Mouse (Mus musculus): ENCODE data around the gene Pcgf2. TPM values are rescaled to one million over a fixed set of nuclear protein-coding genes. Genes with fewer than 3 reads are reported as not detected.

The Pcgf2 gene
- total RNA-seq, 2 experiments from 2014 or later = 1.0 to 3.1 TPM

DNA sequence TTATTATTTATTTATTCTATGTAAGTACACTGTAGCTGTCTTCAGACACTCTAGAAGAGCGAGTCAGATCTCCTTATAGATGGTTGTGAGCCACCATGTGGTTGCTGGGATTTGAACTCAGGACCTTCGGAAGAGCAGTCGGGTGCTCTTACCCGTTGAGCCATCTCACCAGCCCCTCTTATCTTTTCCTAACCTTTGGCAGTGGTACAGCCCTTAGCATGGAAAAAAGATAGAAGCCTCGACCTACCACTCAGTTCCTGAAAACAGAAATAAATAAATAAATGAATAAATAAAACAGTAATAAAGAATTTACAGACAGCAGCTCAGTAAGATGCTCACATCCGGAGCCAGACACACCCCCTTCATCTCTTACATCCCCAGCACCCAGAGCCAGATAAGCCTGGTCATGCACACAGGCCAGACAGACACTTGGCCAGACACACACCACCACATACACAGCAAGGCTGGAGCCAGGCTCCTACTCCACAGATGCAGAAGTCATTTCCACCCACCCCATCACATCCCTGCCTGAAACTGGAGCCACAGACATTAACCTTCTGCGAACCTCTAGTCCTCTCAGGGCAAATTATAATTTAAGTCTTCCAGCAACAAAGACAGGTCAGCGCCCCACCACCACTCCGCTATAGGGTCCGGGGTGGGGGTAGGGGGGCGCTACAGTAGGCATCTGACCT, 3.0 kb downstream of the Pcgf2 start:
- ATAC-seq (ENCODE audit: poor library complexity, severe bottlenecking) = no peak

DNA sequence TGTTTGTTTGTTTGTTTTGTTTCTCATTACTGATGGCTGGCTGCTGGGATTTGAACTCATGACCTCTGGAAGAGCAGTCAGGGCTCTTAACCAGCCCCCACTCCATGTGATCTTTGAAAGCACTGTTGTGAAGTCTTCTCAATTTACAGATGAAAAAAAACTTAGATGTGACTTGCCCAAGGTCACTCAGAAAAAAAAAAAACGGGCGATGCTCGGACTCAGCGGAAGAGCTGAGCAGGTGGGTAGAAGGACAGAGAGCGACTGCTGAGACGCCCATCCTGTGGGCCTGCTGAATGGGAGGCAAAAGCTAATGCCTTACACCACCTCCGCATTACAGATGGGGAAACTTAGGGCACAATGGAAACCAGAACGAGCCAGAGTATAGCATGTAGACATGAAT, 3.6 kb downstream of the Pcgf2 start:
- ATAC-seq (ENCODE audit: poor library complexity, severe bottlenecking) = no peak

DNA sequence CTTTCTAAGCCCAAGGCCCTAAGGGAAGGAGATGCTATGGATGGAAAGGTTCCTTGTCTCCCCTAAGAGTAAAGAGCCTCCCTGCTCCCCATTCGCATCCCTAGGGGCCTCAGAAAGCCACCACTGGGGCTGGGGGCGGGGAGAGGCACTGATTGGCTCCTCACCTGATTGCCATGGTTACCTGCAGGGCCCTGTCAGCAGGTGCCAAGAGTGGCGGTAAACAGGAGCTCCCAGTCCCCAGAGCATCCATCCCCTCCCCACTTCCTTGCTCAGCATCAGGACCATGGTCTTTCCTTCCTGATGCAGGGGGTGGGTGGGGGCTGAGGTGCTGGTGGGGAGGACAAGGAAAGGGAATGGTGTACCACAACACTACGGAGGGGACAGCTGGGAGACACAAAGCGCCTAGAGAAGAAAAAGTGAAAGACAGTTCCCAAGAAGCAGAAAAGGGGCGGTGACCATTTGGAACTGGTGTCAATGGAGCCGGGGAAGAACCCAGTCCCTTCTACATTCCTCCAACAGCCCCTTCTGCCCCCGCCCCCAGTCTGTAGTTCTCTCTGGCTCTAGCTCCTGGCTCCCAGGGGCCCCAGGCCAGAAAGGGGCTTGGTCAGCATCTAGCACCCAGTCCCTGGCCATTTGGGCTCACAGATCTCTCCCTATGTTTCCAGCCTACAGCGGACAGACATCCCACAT, 4.4 kb downstream of the Pcgf2 start:
- no peak for ATAC-seq (ENCODE audit: poor library complexity, severe bottlenecking)

DNA sequence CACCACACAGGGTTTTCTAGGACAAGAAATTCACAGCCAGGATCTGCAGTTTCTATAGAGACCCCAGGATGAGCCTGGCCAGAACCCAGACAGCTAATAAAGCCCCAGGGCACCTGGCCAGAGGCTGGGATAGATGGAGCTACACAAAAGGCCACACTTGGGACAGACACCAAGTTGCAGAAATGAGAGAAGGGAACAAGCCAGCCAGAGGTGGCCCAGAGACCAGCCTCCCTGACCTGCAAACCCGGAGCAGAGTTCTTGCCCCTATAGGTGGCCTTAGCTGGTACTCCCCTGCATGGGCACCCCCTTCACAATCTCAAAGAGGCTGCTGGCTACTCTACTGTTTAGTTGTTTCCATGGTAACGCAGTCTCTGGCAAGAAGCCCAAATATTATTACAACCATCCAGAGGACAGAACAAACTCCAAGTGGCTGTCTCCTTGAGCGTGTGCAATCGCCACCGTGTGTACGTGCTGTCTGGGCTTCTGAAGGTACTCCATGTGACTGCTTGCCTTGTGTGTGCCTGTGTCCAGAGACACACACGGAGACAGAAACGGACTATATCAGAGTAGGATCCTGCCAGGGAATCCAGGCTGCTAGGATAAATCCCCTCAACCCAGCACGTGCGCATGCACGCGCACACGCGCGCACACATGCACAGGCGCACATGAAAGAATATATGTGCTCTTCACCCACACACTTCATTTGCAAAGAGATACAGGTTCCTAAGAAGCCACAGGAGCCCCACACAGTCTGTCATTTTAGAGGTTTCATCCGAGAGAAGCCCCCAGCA, 5.2 kb downstream of the Pcgf2 start:
- no peak for ATAC-seq (ENCODE audit: poor library complexity, severe bottlenecking)

DNA sequence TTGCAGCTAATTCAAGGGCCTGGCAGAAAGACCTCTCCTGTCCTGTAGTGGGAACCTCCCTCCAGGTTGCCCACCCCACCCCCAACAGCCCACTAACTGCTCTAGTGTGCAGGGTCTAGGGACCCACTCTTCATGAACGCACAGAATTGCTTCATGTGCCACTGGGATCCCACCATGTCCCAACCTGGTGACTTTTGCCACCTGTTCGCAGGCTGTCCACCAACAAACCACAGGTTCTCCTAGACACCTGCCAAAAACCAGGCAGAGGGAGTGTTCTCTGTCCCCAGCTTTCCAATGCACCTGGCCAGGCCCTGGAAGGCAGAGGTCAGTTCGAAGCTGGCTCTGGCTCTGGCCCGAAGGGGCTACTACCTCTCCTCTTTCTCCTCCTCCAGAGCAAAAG, 5.9 kb downstream of the Pcgf2 start:
- ATAC-seq (ENCODE audit: poor library complexity, severe bottlenecking) = no peak

DNA sequence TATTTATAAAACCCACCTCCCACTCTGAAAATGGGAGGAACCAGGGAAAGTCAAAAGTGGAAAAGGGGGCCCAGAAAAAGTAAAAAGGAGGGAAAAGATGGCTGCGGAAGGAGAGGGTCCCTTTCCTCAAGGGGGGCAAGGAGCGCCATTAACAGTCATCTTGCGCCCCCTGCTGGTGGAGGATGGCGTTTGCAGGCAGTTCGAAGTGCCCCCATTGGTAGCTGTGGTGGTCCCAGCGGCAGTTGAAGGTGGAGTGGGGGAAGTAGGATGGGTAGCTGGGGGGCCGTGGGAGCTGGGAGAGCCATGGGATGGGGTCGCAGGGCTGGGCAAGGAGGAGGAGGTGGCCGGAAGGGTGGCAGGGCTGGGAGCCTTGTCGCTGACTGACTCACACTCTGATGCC, 10.4 kb downstream of the Pcgf2 start:
- no peak for ATAC-seq (ENCODE audit: poor library complexity, severe bottlenecking)

DNA sequence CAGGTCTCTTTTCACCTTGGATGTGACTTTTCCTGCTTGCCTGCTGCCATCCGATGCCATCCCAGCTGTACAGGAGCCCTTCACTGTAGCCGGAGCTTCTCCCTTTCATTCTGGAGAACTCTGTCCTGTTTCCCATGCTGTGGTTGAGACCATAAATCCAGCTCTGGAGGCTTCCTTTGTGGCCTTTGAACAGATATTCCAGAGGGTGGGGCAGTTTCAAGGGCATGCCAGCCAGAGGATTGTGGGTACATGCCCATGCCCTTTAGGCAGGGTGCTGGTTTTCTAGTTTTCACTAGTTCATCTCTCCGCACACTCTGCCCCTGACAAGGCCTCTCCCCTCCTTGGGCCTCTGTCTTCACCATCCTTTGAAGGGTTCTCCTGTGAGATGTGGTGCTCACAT, 13.2 kb downstream of the Pcgf2 start:
- no peak for ATAC-seq (ENCODE audit: poor library complexity, severe bottlenecking)

DNA sequence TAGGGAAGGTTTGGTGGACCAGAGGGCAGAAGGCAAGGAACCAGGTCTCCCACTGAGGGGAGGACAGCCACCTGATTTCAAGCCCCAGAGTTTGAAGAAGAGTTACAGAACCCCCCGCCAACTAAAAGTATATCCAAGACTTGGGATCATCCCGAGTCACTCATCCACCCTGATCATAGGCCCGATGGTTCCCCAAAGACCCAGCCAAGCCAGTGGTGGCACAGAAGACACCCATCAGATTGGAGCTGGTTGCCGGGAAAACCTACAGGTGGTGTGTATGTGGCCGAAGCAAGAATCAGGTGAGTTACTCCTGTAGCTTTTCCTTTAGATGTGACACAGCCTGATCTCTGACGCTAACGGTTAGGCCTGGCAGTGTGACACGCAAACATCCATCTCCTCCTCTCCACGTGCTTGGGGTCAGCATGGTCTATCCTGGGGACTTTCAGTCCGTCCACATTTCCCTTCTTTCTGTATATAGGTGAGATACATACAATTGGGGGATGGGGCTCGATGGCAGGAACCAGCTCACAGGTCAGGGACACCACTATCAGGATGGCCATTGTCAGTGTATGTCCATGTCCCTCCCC, 13.9 kb downstream of the Pcgf2 start:
- no peak for ATAC-seq (ENCODE audit: poor library complexity, severe bottlenecking)

DNA sequence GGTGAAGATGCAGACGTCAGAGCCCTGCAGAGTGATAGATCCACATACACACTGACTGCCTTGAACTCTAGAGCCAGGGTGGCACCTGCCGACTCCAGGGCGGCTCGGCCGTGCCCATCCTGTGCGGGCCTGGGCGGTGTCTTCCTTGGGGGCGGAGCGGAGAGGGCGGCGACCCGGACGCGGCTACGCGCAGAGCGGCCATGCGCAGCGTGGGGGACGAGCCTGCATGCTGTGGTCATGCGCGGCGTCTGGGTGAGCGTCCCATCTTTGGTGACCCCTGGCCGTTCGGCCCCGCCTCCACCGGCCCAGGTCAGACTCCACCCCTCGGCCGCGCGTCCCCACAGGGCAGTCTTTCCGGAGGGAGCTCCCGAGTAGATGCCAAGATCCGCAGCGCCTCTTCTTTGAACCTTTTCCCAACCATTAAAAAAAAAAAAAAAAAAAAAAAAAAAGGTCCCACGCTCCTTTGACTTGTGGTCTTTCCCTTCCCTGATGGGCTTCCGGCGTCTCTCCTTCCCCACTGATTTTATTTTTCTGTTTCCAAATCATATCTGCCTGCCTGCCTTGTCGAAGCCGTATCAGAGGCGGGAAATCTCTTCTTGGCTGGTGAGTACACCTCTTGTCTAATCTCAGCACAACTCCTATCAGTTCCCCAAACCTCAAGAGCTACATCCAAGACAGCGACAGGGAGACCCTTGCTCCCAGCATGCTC, 14.5 kb downstream of the Pcgf2 start, which contains the start of gene Cisd3:
Gene Cisd3 (plus strand): TSS at position 214 of the 709 bp plus-strand sequence.
- ATAC-seq (ENCODE audit: poor library complexity, severe bottlenecking) = peak; percentile 94

DNA sequence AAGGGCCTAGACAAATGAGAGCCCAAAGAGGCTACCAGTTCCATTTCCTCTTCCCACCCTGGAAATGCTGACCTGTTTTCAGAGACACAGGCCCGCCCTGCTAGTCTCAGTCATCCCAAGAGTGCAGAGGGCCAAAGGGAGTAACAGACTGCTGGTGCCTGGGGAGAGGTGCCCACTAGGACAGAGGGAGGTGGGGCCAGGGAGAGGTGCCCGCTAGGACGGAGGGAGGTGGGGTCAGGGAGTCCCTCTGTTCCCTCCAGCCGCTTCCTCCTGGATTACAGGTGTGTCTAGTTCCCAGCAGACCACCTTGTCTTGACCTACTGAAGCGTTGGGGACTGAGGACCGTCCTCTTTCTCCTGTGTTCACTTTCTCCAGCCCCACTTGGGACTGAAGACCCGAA, 15.5 kb downstream of the Pcgf2 start:
- no peak for ATAC-seq (ENCODE audit: poor library complexity, severe bottlenecking)

DNA sequence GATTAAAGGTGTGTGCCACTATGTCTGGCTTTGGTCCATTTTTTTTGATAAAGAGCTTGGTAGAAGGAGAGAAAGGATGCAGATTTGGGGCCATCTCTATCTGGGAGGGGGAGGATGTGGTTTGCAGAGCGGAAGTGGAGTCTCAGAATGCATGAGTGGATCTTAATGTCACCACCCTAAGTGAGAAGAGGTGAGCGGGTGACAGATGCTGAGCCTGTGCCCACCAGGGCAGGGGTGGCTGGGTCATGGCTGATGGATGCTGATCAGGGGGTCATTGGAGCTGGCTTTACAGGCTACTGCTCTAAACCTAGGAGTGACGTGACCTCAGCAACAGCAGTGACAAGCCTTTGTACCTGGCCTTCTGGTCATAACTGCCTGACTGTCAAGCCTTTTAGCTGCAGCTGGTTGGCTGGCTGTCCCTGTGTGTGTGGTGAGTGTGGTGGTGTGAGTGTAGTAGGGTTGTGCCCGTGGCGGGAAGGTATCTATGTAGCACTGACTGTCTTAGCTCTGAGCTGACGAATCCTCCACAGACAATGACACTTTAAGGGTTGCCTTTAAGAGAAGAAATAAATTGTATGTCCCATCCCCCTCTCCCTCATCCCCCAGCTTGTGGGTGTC, 16.1 kb downstream of the Pcgf2 start:
- peak; percentile 55 for ATAC-seq (ENCODE audit: poor library complexity, severe bottlenecking)

DNA sequence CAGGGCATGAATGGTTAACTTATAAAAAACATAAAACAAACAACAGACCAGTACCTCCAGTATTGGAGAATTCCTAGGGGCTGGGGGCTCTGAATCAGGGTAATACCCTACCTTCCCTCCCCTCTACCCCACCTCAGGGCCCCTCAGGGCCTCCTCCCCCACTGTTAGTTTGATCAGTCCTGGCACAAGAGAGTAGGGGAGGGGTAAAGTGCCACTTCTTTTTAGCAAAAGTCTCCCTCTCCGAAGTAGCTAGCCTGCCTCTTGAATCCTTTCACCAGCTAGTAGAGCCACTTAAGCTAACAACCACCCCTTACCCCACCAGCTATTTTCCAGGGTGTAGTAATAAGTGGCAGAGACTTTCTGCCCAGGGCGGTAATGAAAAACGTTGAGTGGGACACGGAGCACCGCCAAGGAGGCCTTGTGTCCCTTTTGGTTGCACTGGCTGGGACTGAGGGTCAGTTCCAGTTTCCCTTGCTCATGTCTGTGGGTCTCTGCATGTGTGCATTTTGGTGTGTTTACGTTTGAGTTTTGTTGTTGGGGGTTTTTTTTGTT, 17.7 kb downstream of the Pcgf2 start:
- no peak for ATAC-seq (ENCODE audit: poor library complexity, severe bottlenecking)

DNA sequence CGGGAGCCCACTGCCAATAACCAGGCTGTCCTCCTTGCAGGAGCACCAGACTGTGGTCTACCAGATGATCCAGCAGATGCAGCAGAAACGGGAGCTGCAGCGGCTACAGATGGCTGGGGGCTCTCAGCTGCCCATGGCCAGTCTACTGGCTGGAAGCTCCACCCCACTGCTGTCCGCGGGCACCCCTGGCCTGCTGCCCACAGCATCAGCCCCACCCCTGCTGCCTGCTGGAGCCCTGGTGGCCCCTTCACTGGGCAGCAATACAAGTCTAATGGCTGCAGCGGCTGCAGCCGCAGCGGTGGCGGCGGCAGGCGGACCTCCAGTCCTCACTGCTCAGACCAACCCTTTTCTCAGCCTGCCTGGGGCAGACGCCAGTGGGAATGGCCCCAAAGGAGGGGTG, 19.9 kb downstream of the Pcgf2 start:
- no peak for ATAC-seq (ENCODE audit: poor library complexity, severe bottlenecking)

DNA sequence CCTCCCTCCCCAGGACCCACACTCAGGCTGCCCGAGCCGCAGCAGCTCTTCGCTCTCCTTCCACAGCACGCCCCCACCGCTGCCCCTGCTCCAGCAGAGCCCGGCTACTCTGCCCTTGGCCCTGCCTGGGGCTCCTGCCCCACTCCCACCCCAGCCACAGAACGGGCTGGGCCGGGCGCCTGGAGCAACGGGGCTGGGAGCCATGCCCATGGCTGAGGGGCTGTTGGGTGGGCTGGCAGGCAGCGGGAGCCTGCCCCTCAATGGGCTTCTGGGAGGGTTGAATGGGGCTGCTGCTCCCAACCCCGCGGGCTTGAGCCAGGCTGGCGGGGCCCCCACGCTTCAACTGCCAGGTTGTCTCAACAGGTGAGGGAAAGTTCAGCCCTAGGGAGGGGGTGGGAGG, 22.0 kb downstream of the Pcgf2 start:
- no peak for ATAC-seq (ENCODE audit: poor library complexity, severe bottlenecking)

DNA sequence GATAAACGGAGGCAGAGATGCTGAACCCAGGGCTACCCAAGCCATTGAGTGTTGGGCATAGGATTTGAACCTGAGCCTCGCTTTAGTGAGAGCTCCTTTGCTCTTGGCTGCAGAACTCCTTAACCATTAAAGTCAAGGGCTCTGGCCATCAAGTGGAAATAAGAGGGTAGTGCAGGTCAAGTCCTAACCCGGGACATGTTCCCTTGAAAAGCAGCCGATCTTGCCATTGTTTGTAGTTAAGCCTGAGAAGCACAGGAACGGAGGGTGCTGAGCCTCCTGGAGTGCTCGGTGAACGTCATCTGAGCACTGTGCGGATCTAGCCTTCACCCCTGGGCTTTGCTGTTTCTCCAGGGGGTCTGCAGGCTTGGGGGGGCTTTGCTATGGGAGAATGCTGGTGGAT, 22.5 kb downstream of the Pcgf2 start:
- no peak for ATAC-seq (ENCODE audit: poor library complexity, severe bottlenecking)

DNA sequence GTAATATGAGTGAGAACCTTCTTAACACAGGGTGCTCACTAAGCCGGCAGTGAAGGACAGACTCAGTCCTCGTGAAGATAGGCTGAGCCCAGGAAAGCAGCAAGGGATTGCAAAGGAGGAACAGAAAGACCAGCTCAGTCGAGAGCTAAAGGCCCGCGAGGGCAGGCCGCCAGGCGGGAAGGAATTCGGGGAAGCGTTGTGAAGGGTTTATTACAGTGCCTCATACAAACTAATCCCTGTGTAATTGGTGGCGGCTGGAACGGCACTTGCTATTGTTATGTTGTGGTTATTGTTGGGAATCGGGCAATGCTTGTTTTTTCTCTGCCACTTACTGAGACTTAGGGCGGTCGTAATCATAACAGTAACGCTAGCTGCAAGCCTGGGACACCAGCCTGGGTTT, 22.9 kb downstream of the Pcgf2 start:
- ATAC-seq (ENCODE audit: poor library complexity, severe bottlenecking) = no peak

DNA sequence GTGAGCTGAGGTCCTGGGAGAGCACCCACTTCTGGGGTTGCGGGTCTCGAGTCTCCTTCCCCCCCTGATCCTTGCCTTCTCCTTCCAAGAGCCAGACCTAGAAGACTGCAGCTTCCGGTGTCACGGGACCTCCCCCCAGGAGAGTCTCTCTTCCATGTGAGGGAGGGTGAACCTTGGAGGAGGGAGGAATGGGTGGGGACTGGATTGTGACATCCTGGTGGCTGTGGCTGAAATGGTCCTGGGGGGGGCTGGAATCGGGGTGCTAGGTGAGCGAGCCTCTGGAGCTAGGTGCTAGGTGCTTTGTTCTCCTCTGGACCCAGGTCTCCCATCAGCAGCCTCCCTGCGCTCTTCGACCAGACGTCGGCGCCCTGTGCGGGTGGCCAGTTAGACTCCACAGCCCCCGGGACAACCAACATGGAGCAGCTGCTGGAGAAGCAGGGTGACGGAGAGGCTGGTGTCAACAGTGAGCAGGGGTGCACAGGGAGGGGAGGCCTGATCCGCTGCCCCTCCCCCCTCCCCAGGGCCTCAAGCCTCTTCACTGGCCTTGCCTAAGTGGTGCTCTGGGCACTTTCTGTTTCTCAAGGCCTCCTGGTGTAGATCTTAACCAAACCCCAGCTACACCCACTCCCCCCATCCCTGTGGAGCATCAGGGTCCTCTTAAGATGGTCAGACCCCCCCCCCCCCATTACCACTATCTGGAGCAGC, 24.1 kb downstream of the Pcgf2 start:
- no peak for ATAC-seq (ENCODE audit: poor library complexity, severe bottlenecking)

DNA sequence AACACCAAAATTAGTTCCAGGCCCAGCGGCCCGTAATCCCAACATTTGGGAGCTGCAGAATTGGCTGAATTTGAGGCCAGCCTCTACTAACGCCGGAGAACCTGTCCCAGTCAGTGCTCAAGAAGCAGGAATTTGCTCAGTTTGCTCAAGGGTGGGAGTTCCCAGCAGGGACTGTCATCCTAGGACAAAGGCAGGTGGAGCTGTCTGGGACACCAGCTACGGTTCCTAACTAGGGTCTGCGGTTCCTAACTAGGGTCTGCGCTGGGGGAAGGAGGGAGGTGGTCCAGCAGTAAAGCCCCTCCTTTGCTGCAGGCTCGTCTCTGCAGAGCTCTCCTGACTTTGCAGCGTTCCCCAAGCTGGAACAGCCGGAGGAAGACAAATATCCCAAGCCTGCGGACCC, 27.1 kb downstream of the Pcgf2 start:
- no peak for ATAC-seq (ENCODE audit: poor library complexity, severe bottlenecking)

DNA sequence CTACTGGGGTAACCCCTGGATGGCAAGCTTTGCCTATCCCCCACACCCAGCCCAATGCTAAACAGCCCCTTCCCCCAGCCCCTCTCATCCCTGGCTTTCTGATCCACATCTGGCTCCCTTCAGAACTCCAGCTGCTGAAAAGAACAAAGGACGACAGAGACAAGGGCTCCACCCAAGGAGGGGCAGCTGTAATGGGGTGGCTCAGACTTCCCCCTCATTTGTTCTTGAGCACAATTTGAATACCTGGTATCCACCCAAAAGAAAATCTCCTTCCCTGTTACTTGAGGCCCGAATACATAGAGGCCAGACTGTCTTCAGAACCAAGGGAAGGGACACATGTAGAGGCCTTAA, 29.1 kb downstream of the Pcgf2 start:
- ATAC-seq (ENCODE audit: poor library complexity, severe bottlenecking) = no peak
